Mouse (Mus musculus): ENCODE results near the gene Endou. TPM values are rescaled to one million over a fixed set of nuclear protein-coding genes. Genes with fewer than 3 reads are reported as not detected.
"Not testable (repeated sequence)": the region's sequence is repeated elsewhere in the genome, so short reads cannot be mapped to it uniquely, and the experiment has no call there.

The Endou gene
- polyA plus RNA-seq, 1 experiment: not detected

DNA sequence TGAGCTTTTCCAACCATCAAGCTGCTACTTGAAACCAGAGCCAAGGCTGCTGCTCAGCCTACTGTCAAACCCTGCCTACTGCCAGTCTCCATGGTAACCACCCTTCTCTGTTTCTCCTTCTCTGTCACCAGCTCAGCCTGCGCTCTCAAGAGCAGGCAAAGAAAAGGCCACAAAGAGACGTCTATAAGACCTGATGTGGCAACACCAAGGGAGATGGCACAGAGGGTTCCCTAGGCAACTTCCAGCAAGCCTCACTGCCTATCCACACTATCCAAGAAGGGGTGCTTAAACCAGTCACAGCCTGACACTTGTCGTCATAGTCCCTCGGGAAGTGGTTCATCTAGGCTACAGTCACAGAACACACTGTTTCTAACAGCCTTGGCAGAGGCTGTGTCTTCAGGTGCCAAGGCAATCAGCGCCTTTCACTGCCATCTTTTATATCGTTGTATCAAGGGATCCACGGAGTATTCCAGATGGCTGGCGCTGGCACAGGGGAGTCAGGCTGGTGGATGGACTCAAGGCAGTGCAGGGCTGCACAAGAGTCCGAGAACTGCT, 58.9 kb downstream of the Endou start:
- WGBS: 25% methylated on average over 9 of the region's 9 CpGs
- no peak overlapping the region for H3K4me3 ChIP-seq (ENCODE audit: insufficient read depth, low read depth, low read length)
- peaks cover 9% of the 10 kb centered on the region for H3K4me1 ChIP-seq (ENCODE audit: control insufficient read depth, insufficient read depth, low read length)
- peak overlapping the region; percentile 11 for H3K27ac ChIP-seq (ENCODE audit: insufficient read depth, low read depth, low read length)
- TF ChIP-seq POLR2A (IDR thresholded peaks at IDR 0.05; ENCODE audit: insufficient read depth, low read depth, low read length) (no peak), CTCF (IDR thresholded peaks at IDR 0.05; ENCODE audit: insufficient read depth, low read depth, low read length) (no peak)

DNA sequence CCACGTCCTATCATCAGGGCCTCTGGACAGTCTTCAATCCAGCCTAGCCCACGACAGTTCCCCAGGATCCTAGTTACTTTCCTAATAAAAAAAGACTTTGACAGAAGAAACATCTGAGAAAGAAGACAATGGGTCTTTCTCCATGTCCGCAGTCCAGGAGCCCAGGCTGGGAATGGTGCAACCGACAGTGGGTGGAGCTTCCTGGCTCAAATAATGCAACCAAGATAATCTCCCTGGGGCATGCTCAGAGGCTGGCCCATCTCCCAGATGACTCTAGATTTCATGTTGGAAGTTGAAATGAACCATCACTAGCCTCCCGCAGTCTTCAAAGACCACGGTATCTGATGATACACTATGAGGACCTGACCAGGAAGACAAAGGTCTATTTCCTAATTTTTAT, 60.6 kb downstream of the Endou start:
- H3K27ac ChIP-seq (ENCODE audit: insufficient read depth, low read depth, low read length): no peak overlapping the region
- TF ChIP-seq CTCF (IDR thresholded peaks at IDR 0.05; ENCODE audit: insufficient read depth, low read depth, low read length) (no peak), POLR2A (IDR thresholded peaks at IDR 0.05; ENCODE audit: insufficient read depth, low read depth, low read length) (no peak)
- no peak overlapping the region for H3K4me3 ChIP-seq (ENCODE audit: insufficient read depth, low read depth, low read length)
- 80% methylated on average over 6 of the region's 6 CpGs for WGBS
- H3K4me1 ChIP-seq (ENCODE audit: control insufficient read depth, insufficient read depth, low read length): peaks cover 9% of the 10 kb centered on the region

DNA sequence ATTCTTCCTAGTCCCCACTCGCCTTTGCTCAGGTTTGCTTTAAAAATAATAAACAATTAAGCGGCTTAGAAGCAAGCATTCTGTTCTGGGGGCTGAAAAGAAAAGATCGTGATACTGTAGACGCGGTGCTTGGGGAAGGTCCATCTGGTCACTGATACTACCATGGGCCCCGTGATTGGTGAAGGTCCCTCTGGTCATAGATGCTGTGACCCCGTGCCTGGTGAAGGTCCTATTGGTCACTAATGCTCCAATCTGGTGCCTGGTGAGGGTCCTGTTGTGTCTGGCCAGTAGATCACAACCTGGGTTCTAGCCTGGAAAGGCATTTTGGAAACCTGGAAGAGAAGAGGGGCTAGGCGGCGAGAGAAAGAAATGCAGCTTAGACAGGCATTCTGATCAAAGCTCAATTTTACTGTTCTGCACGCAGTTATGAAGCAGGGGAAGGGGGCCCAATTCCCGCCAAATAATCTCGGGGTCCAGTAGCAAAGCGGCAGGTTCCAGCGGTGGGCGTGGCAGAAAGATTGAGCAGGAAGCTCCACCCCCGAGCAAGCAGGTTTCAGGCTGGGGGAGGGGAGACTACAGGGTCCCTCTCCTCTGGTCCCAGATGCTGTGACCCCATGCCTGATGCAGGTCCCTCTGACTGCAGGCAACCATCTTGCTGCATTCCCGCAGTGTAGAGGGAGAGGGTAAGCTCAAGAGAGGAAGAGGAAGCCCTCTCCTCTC, 62.8 kb downstream of the Endou start:
- not testable (repeated sequence) for H3K4me3 ChIP-seq (ENCODE audit: insufficient read depth, low read depth, low read length); H3K27ac ChIP-seq (ENCODE audit: insufficient read depth, low read depth, low read length)
- 78% methylated on average over 17 of the region's 17 CpGs for WGBS
- H3K4me1 ChIP-seq (ENCODE audit: control insufficient read depth, insufficient read depth, low read length): peaks cover 12% of the 10 kb centered on the region

DNA sequence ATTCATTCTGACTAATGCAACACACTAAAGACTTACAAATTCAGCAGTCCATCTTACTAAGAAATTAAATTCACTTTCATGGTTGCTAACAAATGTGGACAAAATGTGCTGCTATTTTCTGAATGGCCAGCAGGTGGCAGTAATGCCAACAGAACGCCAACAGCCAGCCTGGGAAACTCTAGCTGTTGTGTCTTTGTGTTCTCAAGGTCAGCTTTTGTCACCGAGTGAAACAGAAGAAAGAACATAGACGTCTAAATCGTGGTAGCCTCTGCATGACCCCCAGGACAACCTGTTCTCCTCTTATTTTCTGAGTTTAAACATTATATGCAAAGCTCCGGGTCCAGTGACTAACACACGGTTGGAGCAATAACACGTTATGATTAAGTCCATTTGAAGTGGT, 63.7 kb downstream of the Endou start:
- WGBS: 21% methylated on average over 7 of the region's 7 CpGs
- H3K4me3 ChIP-seq (ENCODE audit: insufficient read depth, low read depth, low read length): no peak overlapping the region
- H3K4me1 ChIP-seq (ENCODE audit: control insufficient read depth, insufficient read depth, low read length): peaks cover 8% of the 10 kb centered on the region
- TF ChIP-seq CTCF (IDR thresholded peaks at IDR 0.05; ENCODE audit: insufficient read depth, low read depth, low read length): no peak
- TF ChIP-seq POLR2A (IDR thresholded peaks at IDR 0.05; ENCODE audit: insufficient read depth, low read depth, low read length): no peak
- no peak overlapping the region for H3K27ac ChIP-seq (ENCODE audit: insufficient read depth, low read depth, low read length)

DNA sequence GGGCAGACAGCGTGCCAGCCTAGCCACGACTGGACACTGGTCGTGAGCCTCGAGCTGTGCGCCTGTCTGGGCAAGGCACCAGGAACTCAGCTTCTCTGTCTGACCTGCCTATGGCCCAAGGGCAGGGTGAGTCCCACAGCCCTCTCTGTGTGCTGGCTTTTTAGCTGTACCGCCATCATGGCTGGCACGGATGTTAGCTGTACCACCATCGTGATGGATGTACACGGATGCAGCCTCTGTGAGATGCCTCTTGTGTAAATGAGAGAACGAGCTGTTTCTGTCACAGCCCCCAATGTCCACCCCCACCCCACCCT, 64.7 kb downstream of the Endou start:
- Histone ChIP-seq H3K4me1 (ENCODE audit: control insufficient read depth, insufficient read depth, low read length) (0 out of 2 replicates have a peak, but pooled peaks cover 2% of the 10 kb centered on the region), H3K4me3 (ENCODE audit: insufficient read depth, low read depth, low read length) (no peak overlapping the region), H3K27ac (ENCODE audit: insufficient read depth, low read depth, low read length) (no peak overlapping the region)
- TF ChIP-seq POLR2A (IDR thresholded peaks at IDR 0.05; ENCODE audit: insufficient read depth, low read depth, low read length): no peak
- no peak for TF ChIP-seq CTCF (IDR thresholded peaks at IDR 0.05; ENCODE audit: insufficient read depth, low read depth, low read length)
- 90% methylated on average over 10 of the region's 10 CpGs for WGBS

DNA sequence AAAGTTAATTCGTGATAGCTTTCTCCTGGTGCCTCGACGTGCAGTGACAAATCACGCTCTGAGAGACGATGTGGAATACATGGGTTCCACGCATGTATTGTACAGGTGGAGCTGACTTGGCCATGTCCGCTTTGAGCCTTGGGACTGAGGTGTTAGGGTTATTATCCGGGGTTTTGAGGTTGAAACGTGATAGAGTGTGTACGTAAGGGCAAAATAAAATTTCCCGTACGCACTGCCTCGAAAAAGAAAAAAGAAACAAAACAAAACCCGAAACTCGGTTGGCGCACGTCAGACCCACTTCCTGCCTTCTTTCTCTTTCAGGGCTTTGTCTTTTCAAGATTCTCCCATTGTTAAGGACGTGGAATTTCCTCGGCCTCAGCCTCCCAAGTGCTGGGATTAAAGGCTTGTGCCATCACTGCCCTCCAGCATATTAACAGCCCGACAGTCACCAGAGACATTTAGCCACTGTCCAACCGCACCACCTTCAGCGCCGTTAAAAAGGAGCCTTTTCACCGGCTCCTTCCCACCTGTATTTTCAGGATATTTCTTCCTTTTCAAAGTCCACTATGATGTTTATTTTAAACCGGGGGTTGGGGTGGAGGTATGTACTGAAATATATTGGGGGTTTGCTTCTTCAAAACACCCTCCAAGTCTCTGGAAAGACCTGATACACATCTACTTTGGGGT, 65.2 kb downstream of the Endou start:
- 0 out of 2 replicates have a peak, but pooled peaks cover 2% of the 10 kb centered on the region for H3K4me1 ChIP-seq (ENCODE audit: control insufficient read depth, insufficient read depth, low read length)
- TF ChIP-seq CTCF (IDR thresholded peaks at IDR 0.05; ENCODE audit: insufficient read depth, low read depth, low read length) (no peak), POLR2A (IDR thresholded peaks at IDR 0.05; ENCODE audit: insufficient read depth, low read depth, low read length) (no peak)
- no peak overlapping the region for H3K4me3 ChIP-seq (ENCODE audit: insufficient read depth, low read depth, low read length)
- H3K27ac ChIP-seq (ENCODE audit: insufficient read depth, low read depth, low read length): no peak overlapping the region
- WGBS: 77% methylated on average over 25 of the region's 25 CpGs

DNA sequence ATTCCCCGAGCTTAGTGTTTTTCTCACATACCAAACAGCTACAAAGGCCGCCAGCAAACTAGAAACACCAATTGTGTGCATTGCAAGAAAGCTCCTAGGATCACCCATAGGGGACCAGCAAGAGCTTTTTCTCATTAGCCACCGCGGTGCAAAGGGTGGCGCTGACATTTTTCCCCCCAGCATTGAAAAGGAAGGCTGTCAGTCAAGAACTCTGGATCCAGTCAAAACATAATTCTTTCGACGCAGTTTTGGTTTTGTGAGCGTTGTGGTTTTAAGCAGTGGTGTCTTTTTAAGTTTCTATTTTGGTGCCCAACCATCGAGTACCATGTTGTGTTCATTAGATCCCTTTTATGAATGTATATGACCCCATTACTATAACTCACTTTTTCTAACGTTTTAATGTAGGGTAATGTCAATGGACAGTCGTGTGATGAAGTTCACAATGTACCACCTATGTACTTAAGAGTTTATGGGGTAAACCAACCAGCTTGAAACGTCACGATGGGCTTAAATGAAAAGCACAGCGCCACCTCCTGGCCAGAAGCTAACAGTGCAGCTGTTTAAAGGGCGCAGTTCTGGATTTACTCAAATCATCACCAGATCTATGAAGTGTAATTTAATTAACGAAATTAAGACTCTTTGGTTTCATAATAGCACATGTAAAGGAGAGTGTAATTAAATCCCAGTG, 66.0 kb downstream of the Endou start:
- WGBS: 62% methylated on average over 16 of the region's 16 CpGs

DNA sequence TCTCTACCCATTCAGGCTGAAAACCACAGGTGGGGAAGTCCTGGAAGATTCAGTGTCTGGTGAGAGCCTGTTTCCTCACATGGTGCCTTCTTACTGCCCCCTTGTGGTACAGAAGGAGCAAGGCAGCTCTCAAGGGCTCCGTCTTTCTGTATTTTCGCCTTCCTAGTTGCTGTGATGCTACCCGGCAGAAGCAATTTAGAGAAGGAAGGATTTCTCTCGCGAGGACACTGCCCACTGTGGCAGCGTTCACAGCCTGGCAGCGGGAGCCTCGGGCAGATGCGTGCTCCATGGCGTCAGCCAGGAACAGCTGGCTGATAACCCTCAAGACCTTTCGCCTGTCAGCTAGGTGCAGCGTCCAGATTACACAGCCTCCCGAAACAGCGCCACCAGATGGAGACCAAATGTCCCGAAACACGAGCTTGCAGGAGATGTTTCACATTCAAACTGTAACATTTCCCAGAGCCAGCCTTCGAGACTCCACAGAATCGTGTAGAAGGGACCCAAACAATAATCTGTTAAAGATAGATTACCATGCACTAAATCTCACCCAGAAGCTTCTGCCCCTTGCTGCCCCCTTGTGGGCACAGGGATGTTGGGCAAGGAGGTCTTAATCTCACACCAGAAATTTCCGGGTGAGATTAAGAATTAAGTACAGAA, 67.3 kb downstream of the Endou start:
- Histone ChIP-seq H3K4me1 (ENCODE audit: control insufficient read depth, insufficient read depth, low read length) (0 out of 2 replicates have a peak, but pooled peaks cover 2% of the 10 kb centered on the region), H3K27ac (ENCODE audit: insufficient read depth, low read depth, low read length) (peak overlapping the region; percentile 98), H3K4me3 (ENCODE audit: insufficient read depth, low read depth, low read length) (peak overlapping the region; percentile 73)
- under 1% methylated on average over 19 of the region's 19 CpGs for WGBS
- TF ChIP-seq CTCF (IDR thresholded peaks at IDR 0.05; ENCODE audit: insufficient read depth, low read depth, low read length) (peak; percentile 46; the same call in 1 of the 2 replicates), POLR2A (IDR thresholded peaks at IDR 0.05; ENCODE audit: insufficient read depth, low read depth, low read length) (0 out of 2 replicates have a peak, but pooled peaks have one; percentile 19)

More for the DNA sequence above, 66.0 kb downstream of the Endou start:
- Histone ChIP-seq H3K4me3 (ENCODE audit: insufficient read depth, low read depth, low read length) (no peak overlapping the region), H3K4me1 (ENCODE audit: control insufficient read depth, insufficient read depth, low read length) (0 out of 2 replicates have a peak, but pooled peaks cover 2% of the 10 kb centered on the region), H3K27ac (ENCODE audit: insufficient read depth, low read depth, low read length) (no peak overlapping the region)
- TF ChIP-seq CTCF (IDR thresholded peaks at IDR 0.05; ENCODE audit: insufficient read depth, low read depth, low read length) (no peak), POLR2A (IDR thresholded peaks at IDR 0.05; ENCODE audit: insufficient read depth, low read depth, low read length) (no peak)

Other genes starting within 250 kb of the Endou start
- gene Rpap3, start 25.5 kb downstream of the Endou start, polyA plus RNA-seq (2012; ENCODE audit: insufficient read depth, insufficient read length, low replicate concordance, missing spikeins): not detected in 2 replicates
- not detected in 2 replicates for gene Rapgef3, start 36.6 kb upstream of the Endou start, polyA plus RNA-seq (2012; ENCODE audit: insufficient read depth, insufficient read length, low replicate concordance, missing spikeins)
- not detected in 2 replicates for gene Slc48a1, start 47.2 kb upstream of the Endou start, polyA plus RNA-seq (2012; ENCODE audit: insufficient read depth, insufficient read length, low replicate concordance, missing spikeins)
- 147 TPM in 1 of 2 replicates, not detected in the other for gene Hdac7, start 113.2 kb upstream of the Endou start, polyA plus RNA-seq (2012; ENCODE audit: insufficient read depth, insufficient read length, low replicate concordance, missing spikeins)
- gene Vdr, start 179.3 kb upstream of the Endou start, polyA plus RNA-seq (2012; ENCODE audit: insufficient read depth, insufficient read length, low replicate concordance, missing spikeins): not detected in 2 replicates
- not detected in 2 replicates for gene Tmem106c, start 232.9 kb upstream of the Endou start, polyA plus RNA-seq (2012; ENCODE audit: insufficient read depth, insufficient read length, low replicate concordance, missing spikeins)